Mouse (Mus musculus): ENCODE measurements around the gene Hoxa11.

DNA sequence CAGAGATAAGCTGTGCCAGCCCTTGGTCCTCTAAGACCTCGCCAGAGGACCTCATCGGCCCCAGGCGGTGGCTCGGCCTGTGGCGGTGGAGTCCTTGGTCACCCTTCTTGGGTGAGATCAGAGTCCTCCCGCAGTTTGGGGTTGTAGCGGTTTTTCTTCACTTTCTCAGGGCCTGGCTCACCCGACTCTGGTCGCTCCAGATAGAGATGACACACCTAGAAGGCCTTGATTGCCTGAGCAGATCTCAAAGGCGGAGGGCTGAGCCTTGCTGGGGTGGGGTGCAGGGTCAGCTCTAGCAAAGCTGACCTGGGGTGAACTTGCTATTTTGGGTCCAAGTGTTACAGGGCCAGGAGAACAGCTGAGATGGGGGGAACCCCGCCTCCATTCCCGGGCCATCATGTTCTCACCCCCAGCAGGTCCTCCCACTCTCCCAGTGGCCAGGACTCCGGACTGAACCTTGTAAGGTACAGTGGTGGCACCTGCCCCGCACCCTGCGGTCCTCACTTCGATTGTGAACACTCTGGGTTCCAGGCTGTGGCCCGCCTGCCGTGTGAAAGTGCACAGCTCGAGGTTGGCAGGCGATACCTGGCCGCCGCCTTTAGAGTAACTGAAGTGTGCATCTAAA lies 28.2 kb upstream of the Hoxa11 start:
- TF ChIP-seq CTCF (IDR thresholded peaks at IDR 0.05; ENCODE audit: low read depth) (no peak), EP300 (optimal IDR thresholded peaks at IDR 0.05) (no peak)
